Mouse (Mus musculus) layer of hippocampus, adult 9-11 months (tissue): ENCODE measurements around the gene E330034G19Rik.
"Not testable (repeated sequence)": the region's sequence is repeated elsewhere in the genome, so short reads cannot be mapped to it uniquely, and the experiment has no call there.

ENCODE experiments used
- DNase-seq: peaks from one replicate; pipeline ENCODE4 v3.0.0; 2022

E330034G19Rik gene

GRCm38 (mm10) chr14:24292914-24293313 lies at the start of gene E330034G19Rik:
TSS of gene E330034G19Rik (plus strand) at chr14:24293214.
- DNase-seq = no peak

GRCm38 (mm10) chr14:24244330-24245176 lies 48.5 kb upstream of the E330034G19Rik start:
- DNase-seq = no peak

- peak; percentile 32 for DNase-seq
Observed at GRCm38 (mm10) chr14:24245177-24246081, 47.6 kb upstream of the E330034G19Rik start, which contains the start of gene Dlg5. TSS of gene Dlg5 (minus strand) at chr14:24245920.

- DNase-seq = no peak
Observed at GRCm38 (mm10) chr14:24249926-24250325, 43.1 kb upstream of the E330034G19Rik start.

GRCm38 (mm10) chr14:24251326-24251725 lies 41.7 kb upstream of the E330034G19Rik start:
- no peak for DNase-seq

- DNase-seq = no peak
Observed at GRCm38 (mm10) chr14:24253611-24254202, 39.3 kb upstream of the E330034G19Rik start.

GRCm38 (mm10) chr14:24255956-24256355 lies 37.1 kb upstream of the E330034G19Rik start:
- DNase-seq = no peak

GRCm38 (mm10) chr14:24260391-24260790 lies 32.6 kb upstream of the E330034G19Rik start:
- DNase-seq = no peak

- no peak for DNase-seq
Observed at GRCm38 (mm10) chr14:24262382-24262781, 30.6 kb upstream of the E330034G19Rik start.

GRCm38 (mm10) chr14:24262915-24263314 lies 30.1 kb upstream of the E330034G19Rik start:
- DNase-seq = peak; percentile 38

GRCm38 (mm10) chr14:24269571-24269970 lies 23.4 kb upstream of the E330034G19Rik start:
- peak; percentile 15 for DNase-seq

GRCm38 (mm10) chr14:24273575-24273974 lies 19.4 kb upstream of the E330034G19Rik start:
- DNase-seq = peak; percentile 19

- DNase-seq = no peak
Observed at GRCm38 (mm10) chr14:24275534-24275933, 17.5 kb upstream of the E330034G19Rik start.

GRCm38 (mm10) chr14:24281278-24281677 lies 11.7 kb upstream of the E330034G19Rik start:
- DNase-seq = no peak

GRCm38 (mm10) chr14:24282276-24282675 lies 10.7 kb upstream of the E330034G19Rik start:
- no peak for DNase-seq

GRCm38 (mm10) chr14:24286136-24286535 lies 6.9 kb upstream of the E330034G19Rik start:
- DNase-seq = no peak

- DNase-seq = no peak
Observed at GRCm38 (mm10) chr14:24290726-24291125, 2.3 kb upstream of the E330034G19Rik start.

- no peak for DNase-seq
Observed at GRCm38 (mm10) chr14:24293631-24294030, 617 bp downstream of the E330034G19Rik start.

GRCm38 (mm10) chr14:24302126-24302525 lies 9.1 kb downstream of the E330034G19Rik start:
- DNase-seq = not testable (repeated sequence)

- no peak for DNase-seq
Observed at GRCm38 (mm10) chr14:24306667-24307066, 13.7 kb downstream of the E330034G19Rik start.

- no peak for DNase-seq
Observed at GRCm38 (mm10) chr14:24307146-24307545, 14.1 kb downstream of the E330034G19Rik start.

- peak; percentile 52 for DNase-seq
Observed at GRCm38 (mm10) chr14:24311110-24311509, 18.1 kb downstream of the E330034G19Rik start.

GRCm38 (mm10) chr14:24347007-24347406 lies 54.0 kb downstream of the E330034G19Rik start:
- not testable (repeated sequence) for DNase-seq
